In the genomic region with DNA sequence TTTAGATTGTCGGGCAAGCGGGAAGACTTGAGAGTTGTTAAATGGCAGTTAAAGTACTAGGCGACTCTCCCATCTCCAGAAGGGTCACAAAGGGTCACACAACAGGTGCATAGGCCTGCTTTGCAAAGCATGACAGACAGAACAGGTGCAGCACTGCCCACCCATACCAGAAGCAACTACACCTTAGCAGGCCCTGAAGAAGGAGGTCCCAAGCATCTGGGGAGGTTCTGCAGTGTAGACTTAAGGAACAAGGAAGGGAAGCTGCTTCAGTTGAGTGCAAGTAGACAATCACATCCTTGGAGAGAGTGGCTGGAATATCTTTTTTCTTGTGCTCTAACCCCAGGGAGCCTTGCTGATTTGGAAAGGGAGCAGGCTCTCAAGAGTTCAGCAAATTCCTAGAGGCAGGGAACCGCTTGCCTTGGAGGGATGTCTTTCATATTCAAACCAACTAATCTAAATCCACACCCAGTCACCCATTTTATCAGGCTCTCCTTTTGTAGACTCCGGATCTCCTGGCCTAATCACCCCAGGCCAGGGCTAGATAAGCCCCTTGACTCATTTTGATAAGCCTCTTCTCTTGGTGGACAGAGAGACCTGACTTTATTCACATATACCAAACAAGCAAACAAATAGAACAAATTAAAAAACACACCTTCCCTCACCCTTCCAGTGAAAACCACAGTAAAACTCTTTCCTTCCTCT, we compare ENCODE assay signal across 19 mouse cellular contexts. TPM values are rescaled to one million over a fixed set of nuclear protein-coding genes. Genes with fewer than 3 reads are reported as not detected.
A peak's percentile ranks its signal among the peaks of the same experiment; 100 is the strongest.
DNase-seq lines count a peak whose midpoint lies in the region; ATAC-seq and TF ChIP-seq lines count a peak whose summit lies in the region.
"Had no signal": no experiment of that assay in that cellular context is flagged by ENCODE, and none has a peak within 500 bp of the region (broad histone marks: within the 10 kb centered on the region; RNA-seq: fewer than 3 reads in every experiment).

No protein-coding gene starts in this region.

- H3K36me3 ChIP-seq in liver, embryonic 13.5 days, result no peaks in the 10 kb centered on the region
- H3K36me3 ChIP-seq in myocyte (ENCODE audit: control insufficient read depth, insufficient read depth), result no peaks in the 10 kb centered on the region
- H3K36me3 ChIP-seq: embryonic facial prominence, embryonic 13.5 days; limb, embryonic 12.5 days; lung, embryonic 15.5 days had no signal

- no peaks in the 10 kb centered on the region for H3K9me3 ChIP-seq in liver, embryonic 13.5 days (replicated peaks)
- H3K9me3 ChIP-seq: embryonic facial prominence, embryonic 13.5 days; limb, embryonic 12.5 days; lung, embryonic 15.5 days had no signal

- H3K27me3 ChIP-seq in liver, embryonic 13.5 days, result no peaks in the 10 kb centered on the region
- no peaks in the 10 kb centered on the region for H3K27me3 ChIP-seq in myocyte (ENCODE audit: control insufficient read depth, insufficient read depth, insufficient read length)
- H3K27me3 ChIP-seq: embryonic facial prominence, embryonic 13.5 days; limb, embryonic 12.5 days; lung, embryonic 15.5 days had no signal

- no peaks in the 10 kb centered on the region for H3K79me2 ChIP-seq in myocyte (ENCODE audit: control insufficient read depth, insufficient read depth)

- peak; percentile 42 to 66 for DNase-seq in spleen, postnatal 36 days (ENCODE audit: low spot score in 2 of 2)
- no peak for DNase-seq in spleen, adult 18-20 months
- DNase-seq in liver, embryonic 13.5 days, result peak; percentile 81
- DNase-seq in right cerebral cortex, adult 2 months (ENCODE audit: low spot score in 2 of 2), result no peak
- no peak for DNase-seq in kidney, postnatal 10 days
- DNase-seq in layer of hippocampus, postnatal 14 days (ENCODE audit: low spot score in 2 of 2), result no peak
- DNase-seq: adrenal gland, adult 8-10 months; cerebellum, adult 2 months; gastrocnemius, postnatal 10 days; kidney, adult 11 months; kidney, postnatal 14 days; thymus, postnatal 4 days had no signal

- peak overlapping the region; percentile 71 for H3K9ac ChIP-seq in liver, embryonic 13.5 days
- H3K9ac ChIP-seq: embryonic facial prominence, embryonic 13.5 days; hindbrain, embryonic 14.5 days; limb, embryonic 12.5 days; lung, embryonic 15.5 days had no signal

- H3K4me1 ChIP-seq in liver, embryonic 13.5 days (replicated peaks), result peaks cover 64% of the 10 kb centered on the region
- H3K4me1 ChIP-seq: embryonic facial prominence, embryonic 13.5 days; lung, embryonic 15.5 days had no signal

- H3K27ac ChIP-seq in liver, embryonic 13.5 days, result peak overlapping the region; percentile 88
- H3K27ac ChIP-seq: embryonic facial prominence, embryonic 13.5 days; hindbrain, embryonic 14.5 days; limb, embryonic 12.5 days; lung, embryonic 15.5 days had no signal

- H3K4me3 ChIP-seq in liver, embryonic 13.5 days (replicated peaks), result peak overlapping the region; percentile 39
- no peak overlapping the region for H3K4me3 ChIP-seq in myocyte
- H3K4me3 ChIP-seq: embryonic facial prominence, embryonic 13.5 days; limb, embryonic 12.5 days; lung, embryonic 15.5 days had no signal

- ATAC-seq in common myeloid progenitor, adult 5-6 weeks (replicated peaks; ENCODE audit: low read depth, poor library complexity, severe bottlenecking), result peak; percentile 25
- ATAC-seq in liver, embryonic 13.5 days (ENCODE audit: low read depth), result peak; percentile 95
- ATAC-seq: midbrain, embryonic 16.5 days had no signal

- no peak for TF ChIP-seq POLR2A in myocyte (IDR thresholded peaks at IDR 0.05; ENCODE audit: insufficient read length, low read depth)

- 37% methylated on average over 5 of the region's 5 CpGs for WGBS in liver, embryonic 13.5 days (ENCODE audit: insufficient replicate concordance)

- H3K4me2 ChIP-seq in liver, embryonic 13.5 days, result peak overlapping the region; percentile 73
- no peak overlapping the region for H3K4me2 ChIP-seq in myocyte (ENCODE audit: low read depth)
- H3K4me2 ChIP-seq: embryonic facial prominence, embryonic 13.5 days; hindbrain, embryonic 14.5 days; limb, embryonic 12.5 days; lung, embryonic 15.5 days had no signal

- H3ac ChIP-seq in myocyte (ENCODE audit: control insufficient read depth, insufficient read length), result no peak overlapping the region

TF ChIP-seq in myocyte, 11 proteins besides CTCF, POLR2A, EP300 and RAD21:
- TF ChIP-seq POLR2AphosphoS2 (IDR thresholded peaks at IDR 0.05; ENCODE audit: insufficient read length, low read depth) (no peak), TCF12 (IDR thresholded peaks at IDR 0.05; ENCODE audit: insufficient read depth, poor library complexity, severe bottlenecking) (peak; percentile 78), MYOG (IDR thresholded peaks at IDR 0.05; ENCODE audit: control insufficient read depth in 1 of 3, insufficient read depth in 1 of 3, insufficient read length in 2 of 3, low read depth in 2 of 3) (peak; percentile 25 to 93 (median 42)), SRF (IDR thresholded peaks at IDR 0.05; ENCODE audit: control insufficient read depth, insufficient read length, low read depth) (no peak), CEBPB (IDR thresholded peaks at IDR 0.05; ENCODE audit: insufficient read depth, poor library complexity, severe bottlenecking) (no peak), MYOD1 (IDR thresholded peaks at IDR 0.05; ENCODE audit: control insufficient read depth in 1 of 3, insufficient read length in 2 of 3, low read depth in 2 of 3) (peak; percentile 47 to 99 (median 96)), MAX (IDR thresholded peaks at IDR 0.05; ENCODE audit: low read depth) (no peak), TCF3 (IDR thresholded peaks at IDR 0.05; ENCODE audit: insufficient read length, low read depth) (peak; percentile 52), E2F4 (IDR thresholded peaks at IDR 0.05; ENCODE audit: insufficient read depth) (no peak)

RNA-seq across cellular contexts. Expression of a gene that starts 10.0 kb away (rescaled TPM):
- 47.3 and 76.9 TPM in 2 replicates for total RNA-seq in common myeloid progenitor, adult 5-6 weeks (2017)
- polyA plus RNA-seq in liver, embryonic 13.5 days (2015; fragmentation: Nextera tagmentation; extraction: Ambion mirVana), result 58.4 and 76.9 TPM in 2 replicates
- polyA plus RNA-seq in myocyte (2012; fragmentation: generic; extraction: Trizol), result 42.8 TPM
- total RNA-seq in layer of hippocampus, postnatal 14 days (2021), result 1 to 10 TPM; 6.2 to 9.8 TPM

Comparison
In these comparisons a context has a peak if more than half of its experiments do, and no peak if none do; other contexts are left out.
1. DNase-seq: peak in spleen, postnatal 36 days (2 of 2) and liver, embryonic 13.5 days (single experiment); none in spleen, adult 18-20 months (0 of 2), right cerebral cortex, adult 2 months (0 of 2), kidney, postnatal 10 days (single experiment) and layer of hippocampus, postnatal 14 days (0 of 2).